Mouse (Mus musculus) stomach, postnatal 0 days (tissue): ENCODE data around the gene Wdr35.

ENCODE experiments used
- CTCF ChIP-seq: IDR thresholded peaks from 2 replicates; pipeline ENCODE4 v1.5.1; 2016; ENCODE audit warnings: antibody characterized with exemption, low read depth, mild to moderate bottlenecking, moderate library complexity
- EP300 ChIP-seq: optimal IDR thresholded peaks from 2 replicates; pipeline ENCODE3; 2016; ENCODE audit warnings: antibody characterized with exemption

DNA sequence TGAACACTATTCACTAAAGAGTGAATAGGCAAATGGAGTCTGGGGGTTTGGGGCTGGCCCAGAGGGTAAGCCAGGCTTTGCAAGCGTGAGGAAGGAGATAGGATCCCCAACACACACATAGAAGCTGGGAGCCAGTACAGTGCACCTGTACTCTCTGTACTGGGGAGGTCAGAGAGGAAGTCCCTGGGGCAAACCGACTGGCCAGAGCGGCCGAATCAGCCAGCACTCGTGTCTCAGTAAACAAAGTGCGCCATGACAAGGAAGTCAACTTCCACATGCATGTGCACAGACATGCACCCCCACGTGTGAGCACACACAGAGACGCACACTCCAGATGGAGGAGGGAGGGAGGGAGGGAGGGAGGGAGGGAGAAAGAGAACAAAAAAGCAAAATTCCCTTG, 19.5 kb downstream of the Wdr35 start:
- TF ChIP-seq CTCF, result no peak
- TF ChIP-seq EP300, result no peak
